Mouse (Mus musculus): Measurements from ENCODE around the gene Vav3. TPM values are rescaled to one million over a fixed set of nuclear protein-coding genes. Genes with fewer than 3 reads are reported as not detected.

Vav3 gene
- polyA plus RNA-seq, 1 experiment from 2014 or later, result 13.6 TPM

DNA sequence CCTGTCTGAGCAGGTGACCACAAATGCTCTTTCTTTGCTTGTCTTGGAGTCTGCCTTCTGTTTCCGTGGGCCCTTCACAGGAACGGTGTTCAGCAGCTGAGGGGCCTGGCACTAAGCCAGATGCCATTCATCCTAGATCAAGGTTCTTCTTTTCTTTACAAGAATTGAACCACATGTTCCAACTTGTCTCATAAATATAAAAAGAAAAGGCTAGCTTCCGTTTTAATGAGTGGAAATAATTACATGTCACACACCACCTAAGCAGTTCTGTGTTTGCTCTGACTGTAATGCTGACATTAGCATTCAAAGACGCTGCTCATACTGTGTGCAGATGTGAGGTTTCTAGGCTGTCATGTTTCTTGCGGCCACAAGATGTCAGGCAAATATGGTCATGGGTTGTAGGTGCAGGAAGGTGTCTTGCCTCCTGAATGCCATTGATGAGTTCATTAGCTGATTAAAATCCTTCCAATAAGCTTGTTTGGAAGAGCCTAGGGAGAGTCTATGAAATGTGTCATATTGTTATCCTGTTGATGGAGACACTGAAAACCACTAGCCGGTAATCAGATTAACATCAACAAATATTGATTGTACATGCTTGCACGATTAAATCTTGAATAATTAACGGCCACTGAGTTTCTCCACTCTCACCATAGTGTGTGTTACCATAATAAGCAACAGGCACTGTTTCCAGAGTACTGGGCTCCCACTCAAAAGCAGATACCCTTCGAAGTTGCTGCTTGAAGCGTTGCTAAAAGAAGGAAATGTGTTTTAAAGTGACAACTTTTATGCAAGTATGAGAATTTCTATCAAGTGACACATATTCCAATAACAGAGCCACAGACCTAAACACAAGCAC lies 392.1 kb downstream of the Vav3 start:
- peaks cover 2 to 4% of the 10 kb centered on the region in 2 experiments; a peak in 1 of 4 replicates for H3K4me1 ChIP-seq (ENCODE audit: control insufficient read depth in 2 of 2, insufficient read depth in 2 of 2, low read length in 2 of 2)
- no peak overlapping the region for H3K4me3 ChIP-seq (ENCODE audit: control insufficient read depth in 1 of 2, insufficient read depth in 1 of 2, low read depth in 1 of 2, low read length in 2 of 2)
- ATAC-seq (ENCODE audit: insufficient number of reproducible peaks, insufficient read depth, low FRiP score, low read depth), result 0 out of 2 replicates have a peak, but pooled peaks have one; percentile 54
- no peak overlapping the region for H3K9ac ChIP-seq (ENCODE audit: low read length)
- no peaks in the 10 kb centered on the region for H3K27me3 ChIP-seq (ENCODE audit: control insufficient read depth, insufficient read depth, low read length)
- no peak overlapping the region for H3K4me2 ChIP-seq (ENCODE audit: low read length)
- H3K27ac ChIP-seq (replicated peaks in 1 of 2; ENCODE audit: control insufficient read depth in 1 of 2, insufficient read depth in 1 of 2, low read depth in 2 of 2, low read length in 2 of 2), result no peak overlapping the region
- WGBS, result 51% methylated on average over 10 of the region's 10 CpGs
- H3K9me3 ChIP-seq (ENCODE audit: control insufficient read depth, low read length), result no peaks in the 10 kb centered on the region
- no peaks in the 10 kb centered on the region for H3K36me3 ChIP-seq (ENCODE audit: control insufficient read depth, insufficient read depth, low read length)

Other genes with a start within 250 kb of the Vav3 start
- gene Slc25a24, start 217.5 kb upstream of the Vav3 start, polyA plus RNA-seq (2014; fragmentation: Nextera tagmentation; extraction: Ambion mirVana), result 24.0 and 26.1 TPM in 2 replicates